Mouse (Mus musculus) WW6 (cell line): ENCODE results near the gene Pomc.
"Not testable (repeated sequence)": the region's sequence is repeated elsewhere in the genome, so short reads cannot be mapped to it uniquely, and the experiment has no call there.

Source experiments
- DNase-seq: peaks from one replicate; pipeline ENCODE4 v3.0.0-alpha.2; 2013; ENCODE audit warnings: low read depth, low spot score

Gene Pomc

GRCm38 (mm10) chr12:3954651-3955050, at the start of gene Pomc:
Pomc (plus strand) TSS chr12:3954951.
- DNase-seq, result no peak

GRCm38 (mm10) chr12:3905436-3905835, 49.3 kb upstream of the Pomc start:
- DNase-seq, result no peak

- DNase-seq, result no peak
Measured at GRCm38 (mm10) chr12:3906308-3906707, 48.4 kb upstream of the Pomc start.

GRCm38 (mm10) chr12:3907008-3907407, 47.7 kb upstream of the Pomc start:
- no peak for DNase-seq

- no peak for DNase-seq
Measured at GRCm38 (mm10) chr12:3907418-3907817, 47.3 kb upstream of the Pomc start.

GRCm38 (mm10) chr12:3910466-3911093, 44.2 kb upstream of the Pomc start:
- no peak for DNase-seq

- DNase-seq, result no peak
Measured at GRCm38 (mm10) chr12:3911831-3912348, 42.9 kb upstream of the Pomc start.

GRCm38 (mm10) chr12:3915852-3916251, 38.9 kb upstream of the Pomc start:
- DNase-seq, result no peak

GRCm38 (mm10) chr12:3917668-3918341, 36.9 kb upstream of the Pomc start:
- DNase-seq, result no peak

GRCm38 (mm10) chr12:3918577-3918976, 36.2 kb upstream of the Pomc start:
- DNase-seq, result no peak

GRCm38 (mm10) chr12:3919423-3919822, 35.3 kb upstream of the Pomc start:
- no peak for DNase-seq

- peak; percentile 36 for DNase-seq
Measured at GRCm38 (mm10) chr12:3926127-3926526, 28.6 kb upstream of the Pomc start.

GRCm38 (mm10) chr12:3928841-3929240, 25.9 kb upstream of the Pomc start:
- DNase-seq, result no peak

GRCm38 (mm10) chr12:3930090-3930865, 24.5 kb upstream of the Pomc start:
- not testable (repeated sequence) for DNase-seq

- DNase-seq, result no peak
Measured at GRCm38 (mm10) chr12:3942026-3942425, 12.7 kb upstream of the Pomc start.

- DNase-seq, result no peak
Measured at GRCm38 (mm10) chr12:3944454-3945073, 10.2 kb upstream of the Pomc start.

- DNase-seq, result no peak
Measured at GRCm38 (mm10) chr12:3947503-3947902, 7.2 kb upstream of the Pomc start.

- DNase-seq, result no peak
Measured at GRCm38 (mm10) chr12:3955371-3955770, 620 bp downstream of the Pomc start.

- no peak for DNase-seq
Measured at GRCm38 (mm10) chr12:3956351-3956750, 1.6 kb downstream of the Pomc start.

- DNase-seq, result peak; percentile 81
Measured at GRCm38 (mm10) chr12:3959791-3960543, 5.2 kb downstream of the Pomc start.

GRCm38 (mm10) chr12:3960553-3960952, 5.8 kb downstream of the Pomc start:
- no peak for DNase-seq
